Mouse (Mus musculus) gastrocnemius, adult 18-20 months (tissue): ENCODE data around the gene Spns3. TPM values are rescaled to one million over a fixed set of nuclear protein-coding genes. Genes with fewer than 3 reads are reported as not detected.

Experiments
- DNase-seq: peaks from one replicate; pipeline ENCODE4 v3.0.0; 2021; ENCODE audit warnings: low spot score
- total RNA-seq, 2 experiments: library from RNA; stranded (reverse); gene quantifications; 2 replicates each; pipeline ENCODE4 v1.2.3; 2021

Spns3 gene
- total RNA-seq, 2 experiments from 2014 or later = 0.19 to 0.39 TPM

DNA sequence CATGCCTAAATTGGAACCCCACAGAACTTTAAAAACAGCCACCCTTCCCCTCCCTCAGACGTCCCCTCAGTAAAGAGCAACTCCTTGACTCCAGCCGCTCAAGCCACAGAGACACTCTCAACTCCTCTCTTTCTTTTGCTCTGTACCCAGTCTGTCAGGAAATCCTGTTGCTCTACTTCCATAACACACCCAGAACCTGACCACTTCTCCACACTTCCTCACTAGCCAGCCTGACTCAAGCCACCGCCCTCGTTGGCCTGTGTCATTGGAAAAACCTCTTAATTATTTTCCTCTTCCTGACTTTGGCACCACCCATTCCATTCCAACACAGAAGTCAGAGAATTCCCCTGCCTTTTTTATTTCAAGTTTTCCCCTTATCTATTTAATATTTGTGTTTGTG, 31.1 kb downstream of the Spns3 start:
- no peak for DNase-seq

DNA sequence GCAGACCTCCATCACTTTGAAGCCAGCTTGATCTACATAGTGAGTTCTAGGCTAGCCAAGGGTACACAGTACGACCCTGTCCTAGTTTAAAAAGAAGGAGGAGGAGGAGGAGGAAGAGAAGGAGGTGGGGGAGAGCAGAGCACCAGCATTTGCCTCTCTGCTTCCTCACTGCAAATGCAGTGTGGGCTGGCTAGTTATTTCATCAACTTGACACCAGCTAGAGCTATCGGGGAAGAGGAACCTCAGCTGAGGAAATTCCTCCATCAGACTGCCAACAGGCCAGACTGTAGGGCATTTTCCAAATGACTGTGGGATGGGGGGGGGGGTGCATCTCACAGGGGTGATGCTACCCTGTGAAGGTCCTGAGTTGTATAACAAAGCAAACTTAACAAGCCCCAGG, 31.9 kb downstream of the Spns3 start:
- no peak for DNase-seq

DNA sequence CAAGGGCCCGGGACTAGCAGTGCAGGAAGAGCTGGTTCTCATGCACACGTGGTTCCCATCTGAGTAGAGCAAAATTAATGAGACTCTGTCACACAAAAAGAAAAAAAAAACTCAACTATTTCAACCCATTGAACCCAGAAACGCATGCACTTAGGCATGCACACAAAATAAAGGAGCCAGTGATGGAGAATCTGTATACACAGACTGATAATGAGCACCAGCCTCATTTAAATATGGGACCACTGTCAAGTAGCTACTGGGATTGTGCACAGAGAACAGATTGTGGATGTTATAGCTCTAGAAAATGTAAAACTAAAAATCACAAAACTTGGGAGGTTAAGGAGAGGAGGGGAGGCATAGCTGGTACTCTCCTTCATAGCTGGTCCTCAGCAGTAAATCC, 35.3 kb downstream of the Spns3 start:
- no peak for DNase-seq

DNA sequence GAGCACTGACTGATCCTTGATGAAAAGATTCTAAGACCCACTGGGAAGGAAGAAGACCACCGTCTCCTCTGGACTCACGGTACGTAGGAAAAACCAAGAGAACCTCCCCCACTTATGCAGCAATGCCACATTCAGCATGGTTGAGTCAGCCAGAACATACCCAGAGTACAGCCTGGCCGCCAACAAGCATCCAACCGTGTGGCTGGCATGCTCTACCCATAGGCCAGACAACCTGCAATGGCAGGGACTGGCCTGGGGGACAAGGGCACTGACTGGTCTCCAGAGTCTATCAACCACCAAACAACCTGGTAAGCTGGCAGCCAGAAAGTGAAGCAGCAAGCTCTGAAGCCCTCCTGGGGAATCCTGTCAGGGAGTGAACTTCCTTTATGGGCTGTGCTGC, 41.7 kb downstream of the Spns3 start:
- no peak for DNase-seq

DNA sequence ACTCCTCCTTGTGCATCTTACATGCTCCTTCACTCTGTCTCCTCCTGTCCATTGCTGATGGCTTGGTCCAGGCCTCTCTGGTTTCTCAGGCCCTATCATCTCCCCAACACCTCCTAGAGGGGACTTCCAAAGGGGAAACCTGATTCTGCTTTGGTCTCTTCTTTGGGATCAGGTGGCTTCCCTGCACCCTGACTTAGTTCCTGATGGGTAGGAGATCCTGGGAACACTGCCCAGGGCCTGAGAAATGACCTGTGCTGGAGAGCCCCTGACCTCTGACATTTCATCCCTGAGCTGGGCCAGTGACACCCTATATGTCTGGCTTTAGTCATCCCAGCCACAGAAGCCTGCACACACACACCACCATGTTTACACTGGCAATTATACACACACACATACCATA, 42.7 kb downstream of the Spns3 start:
- DNase-seq = peak; percentile 90

DNA sequence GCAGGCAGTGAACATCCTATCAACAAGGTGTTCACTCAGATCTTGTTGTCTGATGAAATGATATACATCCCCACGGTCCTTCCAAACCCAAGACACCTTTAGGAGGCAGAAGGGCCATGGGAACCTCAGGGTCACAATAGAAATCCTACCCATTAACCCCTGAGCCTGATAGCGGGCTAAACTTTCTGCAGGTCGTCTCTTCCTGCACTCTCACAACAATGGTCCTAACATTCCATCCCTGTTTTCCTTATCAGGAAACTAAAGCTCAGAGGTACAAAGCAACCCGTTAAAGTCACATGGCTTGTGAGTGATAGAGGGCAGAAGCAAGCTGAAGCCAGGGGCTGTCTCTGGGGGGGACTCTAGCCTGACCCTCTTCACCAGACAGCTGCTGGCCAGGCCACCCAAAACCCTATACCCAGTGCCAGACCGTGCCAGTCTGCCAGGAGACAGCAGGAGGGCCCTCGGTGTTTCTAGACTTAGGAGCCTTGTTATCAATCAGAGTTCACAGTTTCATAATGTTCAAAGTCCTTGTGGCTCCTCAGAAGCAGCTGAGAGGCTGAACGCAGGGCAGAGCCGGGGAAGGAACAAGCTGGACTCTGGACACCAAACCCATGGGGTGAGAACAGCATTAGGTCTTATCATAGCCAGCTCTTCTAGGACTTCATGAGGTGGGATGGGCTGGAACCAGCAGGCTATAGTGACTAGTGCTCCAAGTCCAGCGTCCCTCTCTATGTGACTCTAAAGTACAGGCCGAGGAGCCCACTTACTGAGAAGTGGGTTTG, 46.1 kb downstream of the Spns3 start:
- DNase-seq = no peak

DNA sequence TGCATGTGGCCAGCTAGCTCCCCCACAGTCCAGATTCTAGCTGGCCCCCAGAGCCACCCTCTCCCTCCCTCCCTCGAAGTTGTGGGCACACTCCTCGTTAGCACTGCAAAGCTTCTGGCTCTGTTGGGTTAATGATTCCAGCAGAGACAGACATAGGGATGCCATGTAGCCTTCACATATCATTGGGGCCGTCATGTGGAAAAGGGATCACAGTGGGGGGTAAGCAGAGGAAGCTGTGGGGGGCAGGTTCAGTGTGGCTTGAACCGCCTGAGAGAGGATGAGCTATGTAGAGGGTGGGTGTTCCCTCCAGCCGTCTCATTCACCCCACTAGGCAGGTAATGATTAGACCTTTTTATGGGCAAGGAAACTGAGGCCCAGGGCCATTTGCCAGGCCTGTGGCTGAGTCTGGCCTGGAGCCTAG, 46.8 kb downstream of the Spns3 start:
- no peak for DNase-seq

DNA sequence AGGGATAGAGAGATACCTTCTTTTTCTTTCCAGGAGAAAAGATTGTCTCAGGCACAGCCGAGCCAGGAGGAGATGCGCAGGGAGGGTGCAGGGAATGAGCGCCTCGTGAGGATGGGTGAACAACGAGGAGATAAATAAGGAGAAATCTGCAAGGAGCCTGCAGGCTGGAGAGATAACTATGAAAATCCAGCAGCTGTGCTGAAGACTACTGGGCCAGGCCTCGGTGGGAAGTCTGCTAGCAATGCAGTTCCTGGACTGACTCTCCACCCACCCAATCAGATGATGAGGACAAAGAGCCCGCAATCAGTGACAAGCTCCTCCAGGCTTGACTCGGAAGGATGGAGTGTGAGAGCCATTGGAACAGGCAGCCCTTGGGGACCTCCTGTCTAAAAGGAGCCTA, 48.1 kb downstream of the Spns3 start:
- no peak for DNase-seq

DNA sequence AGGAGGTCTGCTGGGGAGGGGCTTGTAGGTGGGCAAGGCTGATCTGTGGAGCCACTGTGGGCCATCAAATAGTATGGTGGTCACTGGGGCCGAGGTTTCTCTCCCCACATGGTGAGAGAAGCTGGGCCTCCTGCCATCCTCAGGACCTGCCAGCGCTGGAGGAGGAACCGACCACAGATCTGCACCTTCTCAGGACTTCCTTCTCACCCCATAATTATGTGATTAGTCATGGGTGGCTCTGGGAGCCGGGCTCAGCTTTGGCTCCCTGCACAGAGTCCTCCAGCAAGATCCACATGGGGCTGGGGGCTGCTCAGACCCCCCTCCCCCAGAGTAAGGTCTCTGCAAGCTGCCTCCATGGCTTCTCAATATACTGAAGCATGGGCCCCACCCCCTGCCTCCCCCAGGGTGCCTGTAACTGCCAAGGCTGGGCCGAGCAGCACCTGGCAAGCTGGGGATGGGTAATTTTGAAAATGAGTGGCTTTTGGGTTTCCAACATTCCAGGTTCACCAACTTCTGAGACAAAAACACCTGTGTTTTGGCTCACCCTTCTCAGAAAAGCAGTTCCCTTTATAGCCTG, 48.8 kb downstream of the Spns3 start:
- no peak for DNase-seq

DNA sequence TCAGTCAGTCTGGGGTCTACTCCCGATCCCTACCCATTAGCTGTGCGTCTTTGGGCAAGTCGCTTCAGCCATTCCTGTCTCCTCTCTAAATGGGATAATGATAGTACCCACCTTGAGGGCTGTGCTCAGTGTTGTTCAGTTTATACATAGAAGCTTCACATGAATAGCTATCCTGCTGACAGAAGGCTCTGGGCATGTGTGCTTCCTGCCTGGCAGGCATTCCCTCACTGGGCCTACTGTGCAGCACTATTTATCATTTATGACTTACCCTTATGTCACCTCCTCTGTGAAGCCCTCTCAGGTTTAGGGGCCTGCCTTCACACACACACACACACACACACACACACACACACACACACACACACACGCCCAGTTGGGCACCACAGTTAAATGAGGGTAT, 50.2 kb downstream of the Spns3 start:
- no peak for DNase-seq

DNA sequence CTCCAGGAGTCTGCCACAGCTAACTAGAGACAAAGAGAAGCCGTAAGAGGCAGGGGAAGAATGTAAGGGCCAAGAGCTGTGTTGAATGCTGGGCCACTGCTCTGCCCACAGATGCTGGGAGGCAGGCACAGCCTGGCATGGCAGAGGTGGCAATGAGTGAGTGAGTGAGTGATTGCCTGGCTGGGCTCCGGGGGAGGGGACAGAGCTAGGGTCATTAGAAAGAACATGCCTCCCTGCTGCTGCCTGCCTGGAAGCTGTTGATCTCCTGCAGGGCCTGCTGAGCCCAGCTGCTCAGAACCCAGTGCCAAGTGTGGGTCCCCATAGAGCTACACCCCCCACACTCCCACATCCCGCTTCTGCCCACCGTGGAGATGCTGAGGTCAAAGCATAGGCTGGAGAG, 52.9 kb downstream of the Spns3 start:
- DNase-seq = no peak

DNA sequence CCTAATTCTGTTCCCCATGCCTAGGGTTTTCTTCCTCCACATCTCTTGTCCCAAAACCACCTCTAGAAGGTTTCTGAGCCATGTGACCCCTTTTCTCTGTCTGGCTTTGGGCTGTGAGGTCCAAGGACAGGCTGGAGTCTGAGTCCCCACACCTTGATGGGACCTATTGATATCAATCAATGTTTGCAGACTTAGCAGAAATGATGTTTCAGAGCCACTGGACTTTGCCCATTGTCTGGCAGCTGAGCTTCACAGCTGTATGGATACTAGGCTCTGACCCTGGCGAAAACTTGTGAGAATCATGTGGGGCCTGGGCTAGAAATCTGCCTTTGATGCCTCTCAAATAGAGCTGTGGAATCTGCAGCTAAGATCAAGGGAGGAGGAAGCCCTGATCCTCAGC, 53.5 kb downstream of the Spns3 start:
- no peak for DNase-seq

DNA sequence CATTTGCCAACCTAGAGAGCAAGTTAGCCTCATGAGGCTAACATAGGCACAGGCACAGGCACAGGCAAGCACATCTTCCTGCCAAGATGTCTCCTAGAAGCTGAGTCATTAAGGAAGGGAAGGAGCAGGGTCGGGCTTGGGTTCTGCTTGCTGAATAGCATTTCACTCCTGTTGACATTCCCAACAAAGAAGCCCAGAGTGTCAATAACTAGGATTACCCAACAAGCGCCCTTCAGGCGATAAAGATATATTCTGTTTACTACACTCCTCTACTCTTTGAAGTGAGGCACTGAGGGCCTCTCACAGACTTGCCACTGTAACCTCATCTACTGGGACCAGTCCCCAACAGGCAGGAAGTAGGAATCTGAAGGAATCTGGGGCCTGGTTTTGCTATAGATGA, 54.2 kb downstream of the Spns3 start:
- no peak for DNase-seq

DNA sequence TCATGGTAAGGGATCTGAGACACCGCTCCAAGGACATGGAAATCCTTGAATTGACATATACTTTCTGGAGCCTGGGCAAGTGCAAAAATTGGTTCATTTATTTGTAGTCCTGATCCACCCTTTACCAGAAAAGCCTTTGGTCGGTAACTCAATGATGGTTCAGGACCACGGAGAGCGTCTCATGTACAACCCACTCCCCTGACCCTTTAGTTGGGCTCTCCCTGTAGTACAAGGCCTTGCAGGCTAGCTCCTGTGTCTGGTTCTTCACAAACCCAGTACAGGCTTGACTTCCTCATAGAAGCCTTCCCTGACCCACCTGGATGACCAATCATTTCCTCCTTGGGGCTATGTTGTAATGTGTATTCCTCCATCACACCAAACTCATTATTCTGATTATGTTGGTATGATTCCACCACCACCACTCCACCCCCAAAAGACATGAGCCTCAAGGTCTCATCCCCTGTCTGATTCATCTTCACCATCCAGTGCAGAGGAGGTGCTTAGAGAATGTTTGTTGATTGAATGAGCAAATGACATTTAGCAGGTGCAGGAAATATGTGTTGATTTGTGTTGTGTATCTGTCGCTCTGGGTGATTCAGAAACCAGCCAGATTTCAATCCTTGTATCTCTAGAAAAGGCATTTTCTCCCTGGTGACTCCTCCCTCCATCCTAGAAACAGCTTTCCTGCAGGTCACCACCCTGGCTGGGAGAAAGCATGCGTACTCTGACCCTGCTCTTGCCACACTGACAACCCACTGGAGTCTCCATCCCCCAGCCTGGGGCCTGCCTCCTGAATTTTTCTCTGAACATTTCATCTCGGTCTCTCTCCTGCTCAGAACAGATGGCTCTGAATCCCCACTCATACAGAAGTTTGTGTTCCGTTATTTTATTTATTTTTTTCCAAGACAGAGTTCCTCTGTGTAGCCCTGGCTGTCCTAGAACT, 56.0 kb downstream of the Spns3 start:
- DNase-seq = no peak

DNA sequence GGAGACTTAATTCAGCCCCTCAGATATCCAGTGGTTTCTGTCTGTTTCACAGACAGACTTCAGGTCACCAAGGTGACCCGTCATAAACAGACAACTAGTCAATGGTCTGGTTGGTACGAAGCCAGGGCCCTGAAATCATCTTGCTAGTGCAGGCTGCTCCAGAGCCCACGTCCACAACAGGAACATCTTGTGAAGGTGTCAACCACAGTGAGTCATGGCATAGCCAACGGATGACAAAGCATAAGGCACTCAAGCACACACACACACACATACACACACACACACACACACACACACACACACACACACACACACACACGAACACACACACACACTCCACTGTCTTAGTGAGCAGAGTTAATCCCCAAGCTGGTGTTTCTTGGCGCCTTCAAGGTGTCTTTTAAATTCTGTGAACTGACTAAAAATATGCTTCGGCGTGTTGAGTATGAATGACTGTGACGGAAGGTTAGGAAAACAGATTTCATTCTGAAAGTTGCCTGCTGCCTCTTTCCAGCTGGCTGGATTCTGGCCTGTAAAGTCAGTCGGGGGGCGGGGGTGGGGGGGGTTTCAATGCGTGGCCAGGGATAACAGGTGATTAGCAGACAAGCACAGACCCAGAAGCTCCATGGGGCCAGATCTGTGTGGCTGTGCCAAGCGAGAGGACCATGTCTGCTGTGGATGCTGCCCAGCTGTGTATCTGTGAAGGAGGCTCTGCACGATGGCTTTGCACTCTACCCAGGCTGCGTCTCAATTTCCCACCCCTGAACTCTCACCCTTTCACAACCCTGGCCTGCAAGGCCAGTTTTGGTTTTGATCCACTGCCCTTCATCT, 59.0 kb downstream of the Spns3 start:
- DNase-seq = no peak

DNA sequence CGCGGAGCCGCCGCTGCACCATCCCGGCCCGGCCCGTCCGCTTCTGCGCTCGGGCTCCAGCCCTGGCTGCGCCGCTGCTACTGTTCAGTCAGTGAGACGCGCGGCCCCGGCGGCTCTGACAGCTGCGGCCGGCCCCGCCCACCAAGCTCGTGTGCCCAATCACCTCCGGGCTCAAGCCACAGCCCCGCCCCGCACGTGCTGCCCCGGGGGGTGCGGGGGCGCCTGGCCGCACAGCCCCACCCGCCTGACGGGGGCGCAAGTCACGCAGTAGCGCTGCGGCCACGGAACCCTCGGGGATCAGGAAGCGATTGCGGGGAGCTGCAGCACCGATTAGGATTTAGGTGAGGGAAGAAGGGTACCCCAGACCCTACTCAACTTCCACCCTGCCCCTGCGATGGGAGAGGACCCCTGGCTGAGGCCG, 60.4 kb downstream of the Spns3 start, which contains the start of gene Spns2:
Gene Spns2, minus strand, starts transcription at position 24 of the 421 bp plus-strand sequence.
- peak; percentile 93 for DNase-seq

DNA sequence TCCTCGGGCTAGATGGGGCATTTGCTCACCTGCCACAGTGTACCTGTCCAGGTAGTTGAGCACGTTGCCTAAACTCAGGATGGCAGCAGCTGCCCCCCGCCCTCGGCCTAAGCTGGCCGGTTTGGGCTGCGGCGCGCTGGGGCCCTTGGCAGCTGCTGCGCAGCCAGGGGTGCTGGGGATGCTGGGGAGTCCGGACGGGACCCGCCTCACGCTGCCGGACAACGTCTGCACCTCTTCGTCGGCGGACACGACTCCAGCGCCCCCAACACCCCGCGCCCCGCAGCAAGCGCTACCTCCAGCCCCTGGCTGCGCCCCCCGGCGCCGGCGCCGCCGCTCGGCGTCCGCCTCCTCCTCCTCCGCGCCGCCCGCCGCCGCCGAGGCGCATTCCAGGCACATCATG, 60.9 kb downstream of the Spns3 start:
- no peak for DNase-seq

DNA sequence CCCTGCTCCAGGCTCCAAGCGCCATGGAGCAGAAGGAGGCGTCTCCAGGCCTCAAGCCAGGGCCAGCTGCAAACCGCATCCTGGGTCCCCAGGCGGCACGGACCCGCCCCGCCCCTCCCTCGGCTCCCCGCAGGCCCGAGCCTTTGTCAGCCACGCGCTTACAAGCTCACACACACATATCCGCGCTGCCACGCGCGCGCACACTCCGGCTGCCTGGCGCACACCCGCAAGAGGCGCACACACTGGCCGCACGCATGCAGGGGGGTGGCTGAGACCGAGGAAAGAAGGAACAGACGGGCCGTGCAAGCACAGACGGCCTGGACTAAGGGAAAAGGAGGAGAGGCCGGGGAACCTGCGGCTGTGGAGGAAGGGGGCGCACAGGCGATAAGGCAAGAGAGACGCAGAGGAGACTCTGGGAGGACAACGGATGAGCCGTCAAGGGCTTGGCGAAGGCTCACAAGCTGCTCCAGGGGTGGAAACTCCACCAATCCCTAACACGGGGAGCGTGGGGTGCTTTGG, 61.5 kb downstream of the Spns3 start:
- DNase-seq = peak; percentile 40

DNA sequence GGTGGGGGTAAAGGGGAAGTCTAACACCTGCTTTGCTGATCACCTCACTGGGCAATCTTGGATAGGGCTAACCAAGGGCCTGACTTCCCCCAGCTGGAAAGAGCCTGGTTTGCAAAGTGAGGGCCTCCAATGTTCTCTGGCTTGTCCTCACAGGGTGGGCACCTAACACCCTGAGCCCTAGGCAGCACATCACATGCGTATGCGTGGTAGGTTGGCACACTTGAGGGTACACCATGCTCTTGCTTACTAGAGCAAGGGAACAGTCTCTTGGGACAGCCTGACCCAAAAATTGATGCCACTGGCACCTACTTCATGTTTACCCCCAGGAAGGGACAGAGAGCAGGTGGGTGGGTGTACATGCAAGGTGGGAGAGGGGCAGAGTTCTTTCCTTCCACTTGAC, 62.6 kb downstream of the Spns3 start:
- peak; percentile 75 for DNase-seq

DNA sequence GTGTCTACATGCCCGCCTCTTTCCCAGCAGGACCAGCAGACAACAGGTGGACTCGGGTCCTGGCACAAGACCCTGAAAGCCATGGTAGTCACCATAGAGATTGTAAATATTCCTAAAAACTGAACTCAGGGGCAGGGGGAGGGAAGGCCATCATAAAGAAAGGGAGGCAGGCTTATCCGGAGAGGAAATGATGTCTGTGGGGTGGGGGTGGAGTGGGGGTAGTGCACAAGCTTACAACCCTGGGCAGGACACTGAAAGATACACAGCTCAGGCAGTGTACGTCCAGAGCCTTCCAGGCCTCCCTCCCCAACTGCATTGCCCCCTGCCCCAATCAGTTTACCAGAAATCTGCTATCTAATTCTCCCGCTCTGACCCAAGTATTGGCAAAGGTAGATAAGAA, 63.1 kb downstream of the Spns3 start:
- DNase-seq = no peak

DNA sequence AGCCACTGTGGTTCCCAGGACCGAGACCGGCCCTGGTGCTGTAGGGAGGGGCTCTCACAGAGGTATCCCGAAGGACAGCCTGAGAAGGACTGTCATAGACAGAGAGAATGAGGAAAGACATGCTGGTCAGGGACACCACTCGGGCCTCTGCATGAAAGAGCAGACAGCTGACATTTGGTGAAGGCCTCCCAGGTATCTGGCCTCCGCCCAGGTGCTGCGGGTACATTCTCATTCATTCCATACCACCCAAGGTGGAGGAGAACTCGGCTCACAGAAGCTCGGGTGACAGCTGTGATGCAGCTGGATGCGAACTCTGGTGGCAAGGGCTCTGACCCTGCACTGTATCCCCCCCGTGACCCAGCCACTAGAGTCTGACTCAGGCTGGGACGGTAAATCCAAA, 64.3 kb downstream of the Spns3 start:
- DNase-seq = no peak
